Mouse (Mus musculus) hindbrain, embryonic 14.5 days (tissue): ENCODE measurements around the gene Add3. TPM values are rescaled to one million over a fixed set of nuclear protein-coding genes. Genes with fewer than 3 reads are reported as not detected.

Experiments used
- ATAC-seq: fragments of 200-750 bp; cut with Nextera tagmentation; 2 replicates; pipeline ENCODE4 v1.8.0; 2017; ENCODE audit warnings: moderate number of reproducible peaks, mild to moderate bottlenecking, moderate TSS enrichment, moderate library complexity; ENCODE audit not compliant: low FRiP score
- DNase-seq: peaks from one replicate; pipeline ENCODE4 v3.0.0-alpha.2; 2015; ENCODE audit warnings: low spot score
- H3K27ac ChIP-seq: fragments of 300-500 bp; sonication (generic); 2 replicates; pipeline ENCODE4 v1.5.1; 2014; ENCODE audit warnings: mild to moderate bottlenecking, moderate library complexity
- H3K27me3 ChIP-seq: fragments of 300-500 bp; sonication (generic); 2 replicates; pipeline ENCODE4 v1.6.1; 2014; ENCODE audit warnings: mild to moderate bottlenecking, low read length, mixed read lengths; ENCODE audit not compliant: control insufficient read depth, insufficient read depth
- H3K36me3 ChIP-seq: fragments of 300-500 bp; sonication (generic); replicated peaks from 2 replicates; pipeline ENCODE4 v1.6.1; 2014; ENCODE audit not compliant: control insufficient read depth, insufficient read depth
- H3K4me1 ChIP-seq: fragments of 300-500 bp; sonication (generic); replicated peaks from 2 replicates; pipeline ENCODE4 v1.6.1; 2014; ENCODE audit warnings: antibody characterized with exemption, low read length, mixed read lengths; ENCODE audit not compliant: control insufficient read depth, insufficient read depth
- H3K4me2 ChIP-seq: fragments of 300-500 bp; sonication (generic); replicated peaks from 2 replicates; pipeline ENCODE4 v1.6.1; 2014; ENCODE audit warnings: mild to moderate bottlenecking, moderate library complexity
- H3K4me3 ChIP-seq: fragments of 300-500 bp; sonication (generic); replicated peaks from 2 replicates; pipeline ENCODE4 v1.5.1; 2014; ENCODE audit warnings: mild to moderate bottlenecking, low read length
- H3K9ac ChIP-seq: fragments of 300-500 bp; sonication (generic); 2 replicates; pipeline ENCODE4 v1.6.1; 2014
- H3K9me3 ChIP-seq: fragments of 300-500 bp; sonication (generic); 2 replicates; pipeline ENCODE4 v1.6.1; 2016; ENCODE audit warnings: low read length; ENCODE audit not compliant: control insufficient read depth
- WGBS: fragments of 180-500 bp; shearing (Covaris S2); extraction: QIAGEN DNeasy Blood & Tissue Kit; methylation state at CpG from one replicate; pipeline ENCODE4 v1.1.7; 2014; 5-methylcytosine and 5-hydroxymethylcytosine counted together
- polyA plus RNA-seq: library from polyadenylated mRNA; unstranded; fragments of >200 nt; fragmentation: Nextera tagmentation; extraction: Ambion mirVana; gene quantifications from 2 replicates; pipeline ENCODE4 v1.2.1, GENCODE M21; 2014

The Add3 gene
- 43.4 and 48.9 TPM in 2 replicates for polyA plus RNA-seq

- Histone ChIP-seq H3K27me3 (no peaks in the 10 kb centered on the region), H3K9me3 (no peaks in the 10 kb centered on the region), H3K36me3 (no peaks in the 10 kb centered on the region), H3K4me1 (peaks cover 26% of the 10 kb centered on the region), H3K9ac (peak within 1 kb of the TSS; percentile 66), H3K4me2 (peak within 1 kb of the TSS; percentile 96), H3K27ac (peak within 1 kb of the TSS; percentile 27), H3K4me3 (peak within 1 kb of the TSS; percentile 95)
- 8% methylated on average over 24 of the region's 24 CpGs for WGBS
- no peak for ATAC-seq
- DNase-seq, result peak; percentile 61
These were observed at the start of gene Add3 for GRCm38 (mm10) chr19:53140044-53140803. Add3 (plus strand) TSS chr19:53140443.

GRCm38 (mm10) chr19:53090677-53091076, 49.6 kb upstream of the Add3 start:
- Histone ChIP-seq H3K36me3 (no peaks in the 10 kb centered on the region), H3K27ac (no peak overlapping the region), H3K4me3 (no peak overlapping the region), H3K4me2 (no peak overlapping the region), H3K4me1 (no peaks in the 10 kb centered on the region; the same call in 1 of the 2 replicates), H3K27me3 (no peaks in the 10 kb centered on the region), H3K9ac (no peak overlapping the region), H3K9me3 (no peaks in the 10 kb centered on the region)
- WGBS, result 89% methylated on average over 5 of the region's 5 CpGs
- ATAC-seq, result no peak
- DNase-seq, result no peak

GRCm38 (mm10) chr19:53092251-53092650, 48.0 kb upstream of the Add3 start:
- Histone ChIP-seq H3K9me3 (no peaks in the 10 kb centered on the region), H3K4me1 (no peaks in the 10 kb centered on the region; the same call in 1 of the 2 replicates), H3K27ac (no peak overlapping the region), H3K4me2 (no peak overlapping the region), H3K4me3 (no peak overlapping the region), H3K27me3 (no peaks in the 10 kb centered on the region), H3K36me3 (no peaks in the 10 kb centered on the region), H3K9ac (no peak overlapping the region)
- WGBS, result 55% methylated on average over 6 of the region's 6 CpGs
- no peak for DNase-seq
- no peak for ATAC-seq

- H3K9ac ChIP-seq, result no peak overlapping the region
- ATAC-seq, result no peak
- H3K27me3 ChIP-seq, result no peaks in the 10 kb centered on the region
- H3K36me3 ChIP-seq, result no peaks in the 10 kb centered on the region
- no peak overlapping the region for H3K4me2 ChIP-seq
- no peak overlapping the region for H3K27ac ChIP-seq
- 90% methylated on average over 3 of the region's 3 CpGs for WGBS
- H3K9me3 ChIP-seq, result no peaks in the 10 kb centered on the region
- DNase-seq, result no peak
- no peaks in the 10 kb centered on the region for H3K4me1 ChIP-seq
- no peak overlapping the region for H3K4me3 ChIP-seq
These were observed 46.9 kb upstream of the Add3 start for GRCm38 (mm10) chr19:53093294-53093693.

- Histone ChIP-seq H3K4me1 (no peaks in the 10 kb centered on the region), H3K36me3 (no peaks in the 10 kb centered on the region), H3K27ac (no peak overlapping the region), H3K9me3 (no peaks in the 10 kb centered on the region), H3K4me2 (no peak overlapping the region), H3K9ac (no peak overlapping the region), H3K4me3 (no peak overlapping the region), H3K27me3 (no peaks in the 10 kb centered on the region)
- no peak for DNase-seq
- ATAC-seq, result no peak
- WGBS, result 89% methylated on average over 4 of the region's 4 CpGs
These were observed 45.6 kb upstream of the Add3 start for GRCm38 (mm10) chr19:53094684-53095083.

GRCm38 (mm10) chr19:53101374-53102300, 38.6 kb upstream of the Add3 start:
- H3K9ac ChIP-seq, result no peak overlapping the region
- 70% methylated on average over 12 of the region's 12 CpGs for WGBS
- H3K27me3 ChIP-seq, result no peaks in the 10 kb centered on the region
- no peaks in the 10 kb centered on the region for H3K4me1 ChIP-seq
- no peak overlapping the region for H3K4me2 ChIP-seq
- no peak overlapping the region for H3K27ac ChIP-seq
- no peak overlapping the region for H3K4me3 ChIP-seq
- ATAC-seq, result no peak
- H3K36me3 ChIP-seq, result no peaks in the 10 kb centered on the region
- no peaks in the 10 kb centered on the region for H3K9me3 ChIP-seq
- no peak for DNase-seq

- Histone ChIP-seq H3K4me1 (no peaks in the 10 kb centered on the region), H3K9me3 (no peaks in the 10 kb centered on the region), H3K9ac (no peak overlapping the region), H3K27ac (no peak overlapping the region), H3K36me3 (no peaks in the 10 kb centered on the region), H3K27me3 (no peaks in the 10 kb centered on the region), H3K4me3 (no peak overlapping the region), H3K4me2 (no peak overlapping the region)
- DNase-seq (no peak), ATAC-seq (no peak)
- WGBS, result 51% methylated on average over 26 of the region's 26 CpGs
These were observed 34.7 kb upstream of the Add3 start for GRCm38 (mm10) chr19:53105374-53106090.

- no peak for DNase-seq
- Histone ChIP-seq H3K4me3 (no peak overlapping the region), H3K9ac (no peak overlapping the region), H3K4me2 (no peak overlapping the region), H3K27me3 (no peaks in the 10 kb centered on the region), H3K36me3 (no peaks in the 10 kb centered on the region), H3K9me3 (no peaks in the 10 kb centered on the region), H3K27ac (no peak overlapping the region), H3K4me1 (no peaks in the 10 kb centered on the region)
- ATAC-seq, result no peak
- 85% methylated on average over 7 of the region's 7 CpGs for WGBS
These were observed 33.3 kb upstream of the Add3 start for GRCm38 (mm10) chr19:53106952-53107351.
